Comparison of ENCODE assay signal across 9 mouse cellular contexts in genomic region chr2:152933614-152934013, GRCm38 (mm10). TPM values are rescaled to one million over a fixed set of nuclear protein-coding genes. Genes with fewer than 3 reads are reported as not detected.
DNase-seq lines count a peak whose midpoint lies in the region; ATAC-seq and TF ChIP-seq lines count a peak whose summit lies in the region.
"Had no signal": no experiment of that assay in that cellular context is flagged by ENCODE, and none has a peak within 500 bp of the region (broad histone marks: within the 10 kb centered on the region; RNA-seq: fewer than 3 reads in every experiment).

No protein-coding gene starts in this region.

- H3K4me1 ChIP-seq in intestine, postnatal 0 days (replicated peaks; ENCODE audit: control insufficient read depth, insufficient read depth, low read length) = no peaks in the 10 kb centered on the region
- no peaks in the 10 kb centered on the region; the same call in 1 of the 2 replicates for H3K4me1 ChIP-seq in intestine, embryonic 16.5 days (ENCODE audit: control insufficient read depth, insufficient read depth, low read length)
- peaks cover 21% of the 10 kb centered on the region for H3K4me1 ChIP-seq in E14TG2a.4 (replicated peaks; ENCODE audit: low read depth, low read length)
- no peaks in the 10 kb centered on the region for H3K4me1 ChIP-seq in bone marrow, adult 2 months (ENCODE audit: control insufficient read depth, insufficient read depth, low read length)

- H3K9ac ChIP-seq in intestine, postnatal 0 days (ENCODE audit: low read depth, low read length) = no peak overlapping the region
- H3K9ac ChIP-seq in intestine, embryonic 16.5 days (ENCODE audit: low read depth, low read length) = no peak overlapping the region

- 31% methylated on average over 5 of the region's 5 CpGs for WGBS in intestine, postnatal 0 days
- 38% methylated on average over 5 of the region's 5 CpGs for WGBS in intestine, embryonic 16.5 days
- 31% methylated on average over 5 of the region's 5 CpGs for WGBS in bone marrow, adult 2 months

- H3K27ac ChIP-seq in intestine, postnatal 0 days (ENCODE audit: low read depth, low read length) = no peak overlapping the region
- no peak overlapping the region for H3K27ac ChIP-seq in intestine, embryonic 16.5 days (ENCODE audit: low read length)
- no peak overlapping the region for H3K27ac ChIP-seq in bone marrow, adult 2 months (ENCODE audit: control insufficient read depth, insufficient read depth, low read depth, low read length, poor library complexity)

- no peaks in the 10 kb centered on the region for H3K9me3 ChIP-seq in intestine, postnatal 0 days (ENCODE audit: control insufficient read depth)
- H3K9me3 ChIP-seq in intestine, embryonic 16.5 days (ENCODE audit: control insufficient read depth, low read length) = no peaks in the 10 kb centered on the region
- H3K9me3 ChIP-seq in E14TG2a.4 (ENCODE audit: low read length) = no peaks in the 10 kb centered on the region

- peak; percentile 62 for DNase-seq in forelimb bud, embryonic 11.5 days (ENCODE audit: low read depth, low spot score)
- peak; percentile 53 for DNase-seq in kidney, postnatal 14 days
- DNase-seq in ovary, postnatal 10 days (ENCODE audit: low spot score) = no peak

- no peak for TF ChIP-seq POLR2A in bone marrow, adult 2 months (IDR thresholded peaks at IDR 0.05; ENCODE audit: borderline replicate concordance, control insufficient read depth, low read depth, low read length)
- no peak for TF ChIP-seq POLR2A in myocyte (IDR thresholded peaks at IDR 0.05; ENCODE audit: insufficient read length, low read depth)

- no peak overlapping the region for H3K4me3 ChIP-seq in intestine, postnatal 0 days (ENCODE audit: low read depth, low read length)
- H3K4me3 ChIP-seq in intestine, embryonic 16.5 days (ENCODE audit: low read length) = no peak overlapping the region
- H3K4me3 ChIP-seq in E14TG2a.4 (replicated peaks; ENCODE audit: low read length) = no peak overlapping the region
- no peak overlapping the region for H3K4me3 ChIP-seq in bone marrow, adult 2 months (replicated peaks; ENCODE audit: control insufficient read depth, low read depth, low read length)
- peak overlapping the region; percentile 84 for H3K4me3 ChIP-seq in myocyte

- no peaks in the 10 kb centered on the region for H3K36me3 ChIP-seq in intestine, postnatal 0 days (ENCODE audit: control insufficient read depth, insufficient read depth)
- no peaks in the 10 kb centered on the region for H3K36me3 ChIP-seq in intestine, embryonic 16.5 days (ENCODE audit: control insufficient read depth, insufficient read depth, low read length)
- H3K36me3 ChIP-seq in E14TG2a.4 (ENCODE audit: insufficient read depth, low read length) (no peaks in the 10 kb centered on the region), myocyte (ENCODE audit: control insufficient read depth, insufficient read depth) (no peaks in the 10 kb centered on the region)

- peaks cover 39% of the 10 kb centered on the region for H3K79me2 ChIP-seq in myocyte (ENCODE audit: control insufficient read depth, insufficient read depth)

- no peak overlapping the region for H3K4me2 ChIP-seq in intestine, postnatal 0 days (replicated peaks; ENCODE audit: low read depth)
- H3K4me2 ChIP-seq in intestine, embryonic 16.5 days (ENCODE audit: low read depth, low read length) = no peak overlapping the region
- peak overlapping the region; percentile 89 for H3K4me2 ChIP-seq in myocyte (ENCODE audit: low read depth)

- 0 out of 2 replicates have a peak, but pooled peaks cover 5% of the 10 kb centered on the region for H3K27me3 ChIP-seq in intestine, postnatal 0 days (replicated peaks; ENCODE audit: control insufficient read depth, insufficient read depth, low read length)
- H3K27me3 ChIP-seq in intestine, embryonic 16.5 days (replicated peaks; ENCODE audit: control insufficient read depth, insufficient read depth, low read length) = no peaks in the 10 kb centered on the region; the same call in 1 of the 2 replicates
- peaks cover 71% of the 10 kb centered on the region for H3K27me3 ChIP-seq in E14TG2a.4 (ENCODE audit: insufficient read depth, low read length)
- no peaks in the 10 kb centered on the region for H3K27me3 ChIP-seq in myocyte (ENCODE audit: control insufficient read depth, insufficient read depth, insufficient read length)

- no peak for ATAC-seq in intestine, postnatal 0 days
- no peak for ATAC-seq in intestine, embryonic 16.5 days

- TF ChIP-seq CTCF in intestine, postnatal 0 days (IDR thresholded peaks at IDR 0.05; ENCODE audit: low read depth) = peak; percentile 77
- peak; percentile 87 for TF ChIP-seq CTCF in E14TG2a.4 (conservative IDR thresholded peaks at IDR 0.05; ENCODE audit: low read length)
- TF ChIP-seq CTCF in bone marrow, adult 2 months (IDR thresholded peaks at IDR 0.05; ENCODE audit: control insufficient read depth, insufficient read depth, low read length) = peak; percentile 82

- peak overlapping the region; percentile 9 for H3ac ChIP-seq in myocyte (ENCODE audit: control insufficient read depth, insufficient read length)

TF ChIP-seq in myocyte, 11 proteins besides CTCF, POLR2A, EP300 and RAD21:
- TF ChIP-seq POLR2AphosphoS2 (IDR thresholded peaks at IDR 0.05; ENCODE audit: insufficient read length, low read depth) = no peak
- no peak for TF ChIP-seq REST (IDR thresholded peaks at IDR 0.05; ENCODE audit: insufficient read depth, insufficient read length)
- no peak for TF ChIP-seq TCF12 (IDR thresholded peaks at IDR 0.05; ENCODE audit: insufficient read depth, poor library complexity, severe bottlenecking)
- TF ChIP-seq CEBPB (IDR thresholded peaks at IDR 0.05; ENCODE audit: insufficient read depth, poor library complexity, severe bottlenecking) = peak; percentile 81
- TF ChIP-seq MYOG (IDR thresholded peaks at IDR 0.05; ENCODE audit: control insufficient read depth in 1 of 3, insufficient read depth in 1 of 3, insufficient read length in 2 of 3, low read depth in 2 of 3) = no peak
TF ChIP-seq in myocyte: peak in this region for 1.

RNA-seq across cellular contexts. Expression of gene Foxs1, which starts 0.6 kb away (rescaled TPM):
- polyA plus RNA-seq in intestine, postnatal 0 days (2015; fragmentation: Nextera tagmentation; extraction: Ambion mirVana) = 2.1 and 2.9 TPM in 2 replicates
- 2.8 and 3.7 TPM in 2 replicates for polyA plus RNA-seq in intestine, embryonic 16.5 days (2015; fragmentation: Nextera tagmentation; extraction: Ambion mirVana)
- polyA plus RNA-seq in bone marrow, adult 2 months (2011; ENCODE audit: insufficient read depth, insufficient read length, low replicate concordance, missing spikeins) = not detected in 2 replicates
- polyA plus RNA-seq in myocyte (2012; fragmentation: generic; extraction: Trizol) = 31.3 TPM

RNA-seq across cellular contexts. Expression of gene Dusp15, which starts 17.9 kb away (rescaled TPM):
- polyA plus RNA-seq in intestine, postnatal 0 days (2015; fragmentation: Nextera tagmentation; extraction: Ambion mirVana) = 0.13 TPM in 1 of 2 replicates, not detected in the other
- 0.13 and 0.27 TPM in 2 replicates for polyA plus RNA-seq in intestine, embryonic 16.5 days (2015; fragmentation: Nextera tagmentation; extraction: Ambion mirVana)
- not detected in 2 replicates for polyA plus RNA-seq in bone marrow, adult 2 months (2011; ENCODE audit: insufficient read depth, insufficient read length, low replicate concordance, missing spikeins)
- 0.02 TPM for polyA plus RNA-seq in myocyte (2012; fragmentation: generic; extraction: Trizol)

RNA-seq across cellular contexts. Expression of gene Mylk2, which starts 22.5 kb away (rescaled TPM):
- polyA plus RNA-seq in intestine, postnatal 0 days (2015; fragmentation: Nextera tagmentation; extraction: Ambion mirVana) = 0.07 TPM in 1 of 2 replicates, not detected in the other
- 0.12 TPM in 1 of 2 replicates, not detected in the other for polyA plus RNA-seq in intestine, embryonic 16.5 days (2015; fragmentation: Nextera tagmentation; extraction: Ambion mirVana)
- 1.0 TPM in 1 of 2 replicates, not detected in the other for polyA plus RNA-seq in bone marrow, adult 2 months (2011; ENCODE audit: insufficient read depth, insufficient read length, low replicate concordance, missing spikeins)
- 8.2 TPM for polyA plus RNA-seq in myocyte (2012; fragmentation: generic; extraction: Trizol)
- polyA plus RNA-seq: frontal cortex, adult 2 months had no signal

RNA-seq across cellular contexts. Expression of gene Ttll9, which starts 28.7 kb away (rescaled TPM):
- 0.65 TPM in 1 of 2 replicates, not detected in the other for polyA plus RNA-seq in intestine, postnatal 0 days (2015; fragmentation: Nextera tagmentation; extraction: Ambion mirVana)
- polyA plus RNA-seq in intestine, embryonic 16.5 days (2015; fragmentation: Nextera tagmentation; extraction: Ambion mirVana) = 0.16 and 0.18 TPM in 2 replicates
- not detected in 2 replicates for polyA plus RNA-seq in bone marrow, adult 2 months (2011; ENCODE audit: insufficient read depth, insufficient read length, low replicate concordance, missing spikeins)
- not detected for polyA plus RNA-seq in myocyte (2012; fragmentation: generic; extraction: Trizol)
